Mouse (Mus musculus) naive thymus-derived CD4-positive, alpha-beta T cell, adult 5 months (primary cell): ENCODE results near the gene Oas3. TPM values are rescaled to one million over a fixed set of nuclear protein-coding genes. Genes with fewer than 3 reads are reported as not detected.

Experiments
- polyA plus RNA-seq: library from polyadenylated mRNA; unstranded; fragments of 100-300 nt; shearing (Covaris generic); gene quantifications from one replicate; pipeline ENCODE4 v1.2.1, GENCODE M21; 2017

The Oas3 gene
- 3.4 TPM for polyA plus RNA-seq

DNA sequence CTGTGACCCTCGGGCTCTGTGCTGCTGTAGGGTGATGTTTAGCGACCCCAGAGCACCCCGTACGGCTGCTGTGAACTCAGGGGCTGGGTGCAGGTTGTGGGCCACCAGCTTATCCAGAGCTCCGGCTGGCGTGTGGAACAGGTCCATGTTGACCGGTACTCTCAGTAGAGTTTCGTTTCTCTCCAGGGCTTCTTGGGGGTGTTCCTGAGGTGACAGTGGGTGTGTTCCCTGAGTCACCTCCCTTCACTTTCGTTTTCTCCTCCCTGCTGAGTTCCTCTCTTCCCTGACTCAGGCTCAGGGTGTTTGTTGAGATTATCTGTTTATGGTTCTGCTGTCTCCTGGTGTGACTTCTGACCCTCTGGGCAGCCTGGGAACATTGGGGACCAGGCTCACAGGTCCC lies at the start of gene Oas3:
Oas3 (minus strand) TSS at position 184 of the 400 bp plus-strand sequence.

GRCm38 (mm10) chr5:120811951-120812819 lies 34.7 kb upstream of the Oas3 start, which contains the start of gene Oas1c:
Oas1c (minus strand) TSS chr5:120812514.

DNA sequence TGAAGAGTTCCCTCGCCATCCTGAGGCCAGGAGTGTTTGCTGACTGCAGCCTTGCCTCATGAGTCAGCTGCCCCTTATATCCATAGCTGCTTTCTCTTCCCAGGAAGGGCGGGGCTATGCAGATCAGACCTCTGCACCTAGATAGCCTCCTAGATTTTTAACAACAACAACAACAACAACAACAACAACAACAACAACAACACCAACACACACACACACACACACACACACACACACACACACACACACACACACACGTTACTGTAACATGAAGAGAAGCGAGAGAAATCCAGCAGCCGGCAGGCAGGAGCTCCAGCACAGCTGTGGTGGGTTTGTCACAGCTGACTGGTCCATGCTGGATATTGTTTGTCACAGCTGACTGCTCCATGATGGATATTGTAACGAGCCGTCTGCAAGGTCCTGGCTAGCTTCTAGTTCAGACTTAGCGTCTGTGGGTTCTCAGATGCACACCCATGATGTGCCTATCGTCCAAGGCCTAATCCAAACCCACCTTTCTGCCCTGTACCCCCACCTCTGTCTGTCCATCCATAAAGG lies 18.1 kb upstream of the Oas3 start, which contains the start of gene Oas1e:
Oas1e (minus strand) TSS at position 51 of the 555 bp plus-strand sequence.

GRCm38 (mm10) chr5:120749688-120750087 lies 27.8 kb downstream of the Oas3 start, which contains the start of gene Oas2:
Oas2 (minus strand) TSS chr5:120749853.

GRCm38 (mm10) chr5:120711827-120712226 lies 65.6 kb downstream of the Oas3 start, which contains the start of gene Dtx1:
Dtx1 (minus strand) TSS chr5:120711927.

Other genes starting within 250 kb of the Oas3 start
- gene Tpcn1, start 189.0 kb downstream of the Oas3 start, polyA plus RNA-seq, result 13.6 TPM
- gene Iqcd, start 188.6 kb downstream of the Oas3 start, polyA plus RNA-seq, result 0.90 TPM
- 4.0 TPM for gene Rita1, start 165.1 kb downstream of the Oas3 start, polyA plus RNA-seq
- 87.2 TPM for gene Ddx54, start 164.9 kb downstream of the Oas3 start, polyA plus RNA-seq
- gene Cfap73, start 143.4 kb downstream of the Oas3 start, polyA plus RNA-seq, result not detected
- 8.6 TPM for gene Rasal1, start 128.8 kb downstream of the Oas3 start, polyA plus RNA-seq
- gene Dtx1, start 65.7 kb downstream of the Oas3 start, polyA plus RNA-seq, result 118 TPM
- gene Oas2, start 27.8 kb downstream of the Oas3 start, polyA plus RNA-seq, result 3.9 TPM
- not detected for gene Oas1e, start 17.9 kb upstream of the Oas3 start, polyA plus RNA-seq
- 5.8 TPM for gene Oas1c, start 34.9 kb upstream of the Oas3 start, polyA plus RNA-seq
- not detected for gene Oas1f, start 69.7 kb upstream of the Oas3 start, polyA plus RNA-seq
- not detected for gene Oas1h, start 83.8 kb upstream of the Oas3 start, polyA plus RNA-seq
- gene Oas1g, start 110.0 kb upstream of the Oas3 start, polyA plus RNA-seq, result not detected
- gene Oas1a, start 129.9 kb upstream of the Oas3 start, polyA plus RNA-seq, result 4.7 TPM
- not detected for gene Oas1d, start 136.9 kb upstream of the Oas3 start, polyA plus RNA-seq
- not detected for gene Rph3a, start 232.4 kb upstream of the Oas3 start, polyA plus RNA-seq